Mouse (Mus musculus) olfactory bulb, adult 2 months (tissue): ENCODE results near the gene Tfrc.

Experiments used
- CTCF ChIP-seq: fragments of 200-500 bp; IDR thresholded peaks from 2 replicates; pipeline ENCODE4 v1.5.1; 2012; ENCODE audit warnings: low read depth, mild to moderate bottlenecking, low read length, moderate library complexity; ENCODE audit not compliant: insufficient read depth
- POLR2A ChIP-seq: fragments of 200-500 bp; IDR thresholded peaks from 2 replicates; pipeline ENCODE4 v1.6.1; 2012; ENCODE audit warnings: mild to moderate bottlenecking, low read depth, low read length, moderate library complexity; ENCODE audit not compliant: insufficient read depth

DNA sequence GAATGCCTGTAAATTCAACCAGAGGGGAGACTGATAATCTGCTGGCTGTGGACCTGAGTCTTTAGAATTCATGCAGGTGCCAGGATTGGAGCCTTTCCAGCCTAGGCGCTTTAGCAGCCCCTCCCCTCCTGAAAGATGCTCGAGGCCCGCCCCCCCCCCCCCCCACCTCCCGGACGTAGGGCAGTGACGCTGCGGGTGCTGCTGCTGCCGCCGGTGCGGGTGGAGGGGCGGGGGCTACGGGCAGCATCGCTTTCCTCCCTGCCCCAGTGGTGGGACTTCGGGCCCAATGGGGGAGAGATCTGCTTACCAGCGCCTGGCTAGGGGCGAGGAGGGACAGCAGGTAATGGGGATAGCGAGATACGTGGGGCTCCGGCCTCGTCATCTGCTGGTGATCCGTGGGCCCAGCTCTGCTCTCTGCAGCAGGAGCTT lies 50.0 kb downstream of the Tfrc start:
- TF ChIP-seq POLR2A = no peak
- TF ChIP-seq CTCF = no peak
